Mouse (Mus musculus) heart, postnatal 10 days (tissue): ENCODE measurements around the gene Gdi1. TPM values are rescaled to one million over a fixed set of nuclear protein-coding genes. Genes with fewer than 3 reads are reported as not detected.
A peak's percentile ranks its signal among the peaks of the same experiment; 100 is the strongest.
"Not testable (repeated sequence)": the region's sequence is repeated elsewhere in the genome, so short reads cannot be mapped to it uniquely, and the experiment has no call there.

Source experiments
- DNase-seq, 2 experiments: peaks; one replicate each; pipeline ENCODE4 v3.0.0; 2021
- intact Hi-C: fragments of 180-260 bp; cut with DNase I; formaldehyde crosslinking; loops from one replicate; pipeline ENCODE4 v1.15.1; 2025
- microRNA-seq, 2 experiments: library from miRNA; unstranded; fragments of <30 nt; microRNA quantifications; one replicate each; pipeline ENCODE4 v1.2.0; 2022
- total RNA-seq, 2 experiments: library from RNA; stranded (reverse); gene quantifications; 2 replicates each; pipeline ENCODE4 v1.2.3; 2021

Gene Gdi1
- total RNA-seq, 2 experiments from 2014 or later = 88.1 to 93.0 TPM

DNA sequence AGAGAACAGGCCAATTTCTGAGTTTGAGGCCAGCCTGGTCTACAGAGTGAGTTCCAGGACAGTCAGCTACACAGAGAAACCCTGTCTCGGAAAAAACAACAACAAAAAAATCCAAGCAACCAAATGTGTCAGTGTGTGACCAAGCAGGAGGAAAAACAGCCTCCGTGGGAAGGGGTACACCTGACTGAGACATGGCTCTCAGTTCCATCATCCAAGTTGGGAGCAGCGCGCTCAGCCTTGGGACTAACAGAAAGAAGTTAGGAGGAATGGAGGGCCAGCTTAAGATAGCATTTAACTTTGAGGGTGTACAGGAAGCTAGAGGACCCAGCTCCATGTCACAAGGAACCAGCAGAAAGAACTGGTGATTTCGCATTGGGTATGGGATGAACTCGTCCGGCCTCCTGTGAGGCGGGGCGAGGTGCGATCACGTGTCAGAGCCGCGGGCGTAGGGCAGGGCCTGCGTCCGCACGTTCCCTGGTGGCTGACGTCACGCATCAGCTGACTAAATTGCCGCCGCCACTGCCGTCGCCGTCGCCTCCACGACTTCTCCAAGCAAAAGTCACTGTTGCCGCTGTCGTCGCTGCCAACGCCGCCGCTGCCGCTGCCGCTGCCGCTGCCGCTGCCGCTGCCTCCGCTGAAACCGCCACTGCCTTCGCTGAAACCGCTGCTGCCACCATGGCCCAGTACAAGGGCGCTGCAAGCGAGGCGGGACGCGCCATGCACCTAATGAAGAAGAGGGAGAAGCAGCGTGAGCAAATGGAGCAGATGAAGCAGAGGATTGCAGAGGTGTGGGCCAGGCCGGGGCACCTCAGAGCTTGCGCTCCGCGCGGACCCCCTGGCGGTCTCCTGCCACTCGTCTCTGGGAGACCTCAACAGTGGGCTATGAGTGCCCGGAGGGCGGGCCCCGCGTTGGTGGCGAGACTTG, 8.0 kb downstream of the Gdi1 start, which contains the start of gene Fam50a:
Gene Fam50a (plus strand): TSS at position 494 of the 925 bp plus-strand sequence.
- intact Hi-C loops = loop anchor here (5.0 kb wide), 3 partner anchors 39 to 79 kb away; partner anchors contain the start of genes Fam3a, Ikbkg, Lage3 and Rpl10
- DNase-seq = peak; percentile 88 to 90

DNA sequence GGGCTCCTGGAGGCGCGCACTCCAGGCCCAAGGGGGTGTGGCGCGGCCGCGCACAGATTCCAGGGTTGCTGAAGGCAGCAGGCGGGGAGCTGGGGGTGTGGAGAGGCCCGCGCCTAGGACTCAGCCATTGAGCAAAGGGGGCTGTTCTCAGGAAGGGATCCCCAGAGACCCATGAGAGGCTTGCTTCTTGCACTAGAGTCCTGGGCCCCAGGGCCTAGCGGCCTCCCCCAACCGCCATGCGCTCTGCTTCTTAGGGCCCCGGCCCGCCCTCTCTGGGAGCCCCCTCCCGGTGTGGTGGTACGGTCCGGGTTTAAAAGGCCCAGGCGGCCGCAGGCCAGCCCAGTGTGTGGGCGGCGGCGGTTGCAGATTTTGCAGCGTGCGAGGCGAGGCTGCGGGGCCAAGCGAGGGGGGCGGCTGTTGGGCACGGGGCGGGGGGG, 23.9 kb downstream of the Gdi1 start, which contains the start of gene Plxna3:
Gene Plxna3 (plus strand): TSS at position 342 of the 437 bp plus-strand sequence.
- DNase-seq = peak; percentile 70 to 73
- intact Hi-C loops = no loop called here

DNA sequence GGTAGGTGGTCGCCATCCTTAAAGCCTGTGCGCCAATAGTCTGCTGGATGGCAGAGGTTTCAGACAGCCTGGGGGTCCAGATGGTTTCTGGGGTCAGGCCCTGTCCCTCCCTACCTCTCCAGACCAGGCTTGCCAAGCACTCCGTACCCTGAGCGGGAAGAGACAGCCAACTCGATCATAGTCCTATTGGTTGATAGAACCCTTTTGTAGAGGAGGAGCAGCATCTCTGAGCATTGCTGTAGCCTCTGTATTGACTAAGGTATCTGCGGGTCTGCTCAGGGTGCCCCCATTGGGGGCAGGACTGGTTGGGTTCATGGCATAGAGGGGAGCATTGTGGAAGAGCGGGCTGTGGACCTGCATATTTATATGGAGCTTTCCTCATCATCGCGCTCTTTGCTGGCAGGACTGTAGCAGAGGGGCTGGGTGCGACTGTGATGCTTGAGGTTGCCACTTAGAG, 24.4 kb downstream of the Gdi1 start:
- no peak for DNase-seq
- intact Hi-C loops = no loop called here

DNA sequence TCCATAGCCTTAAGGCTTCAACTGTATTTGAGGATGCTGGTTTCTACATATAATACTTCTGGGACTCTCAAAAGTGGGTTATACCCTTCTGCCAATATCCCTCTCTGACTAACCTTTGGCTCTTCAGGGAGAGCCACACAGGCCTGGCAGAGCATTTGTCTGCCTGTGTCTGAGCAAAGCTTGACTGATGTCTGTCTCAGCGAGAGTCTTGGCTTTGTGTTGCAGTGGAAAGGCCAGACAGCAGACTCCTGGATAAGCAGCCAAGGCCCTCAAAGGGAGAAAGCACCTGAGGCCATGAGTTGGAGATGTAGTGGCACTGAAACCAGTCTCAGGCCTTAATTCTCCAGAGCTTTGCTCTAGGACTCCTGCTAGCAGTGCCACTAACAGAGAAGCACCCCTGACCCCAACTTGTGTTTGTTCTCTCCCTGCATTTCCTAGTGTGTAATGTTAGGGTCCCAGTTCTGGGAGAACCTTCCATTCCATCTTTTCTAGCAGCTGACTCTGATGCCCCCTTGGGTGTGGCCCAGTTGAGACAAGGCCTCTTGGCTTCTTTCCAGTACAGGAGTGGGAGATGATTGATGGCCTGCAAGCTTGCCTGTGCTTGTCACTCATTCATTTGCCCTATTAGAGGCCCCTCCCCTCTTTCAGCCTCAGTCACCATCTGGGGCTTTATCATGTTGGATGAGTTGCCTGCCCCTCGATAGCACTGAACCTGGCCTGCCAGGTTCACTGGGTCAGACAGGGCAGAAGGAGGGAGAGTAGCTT, 25.6 kb downstream of the Gdi1 start:
- intact Hi-C loops = no loop called here
- DNase-seq = no peak

DNA sequence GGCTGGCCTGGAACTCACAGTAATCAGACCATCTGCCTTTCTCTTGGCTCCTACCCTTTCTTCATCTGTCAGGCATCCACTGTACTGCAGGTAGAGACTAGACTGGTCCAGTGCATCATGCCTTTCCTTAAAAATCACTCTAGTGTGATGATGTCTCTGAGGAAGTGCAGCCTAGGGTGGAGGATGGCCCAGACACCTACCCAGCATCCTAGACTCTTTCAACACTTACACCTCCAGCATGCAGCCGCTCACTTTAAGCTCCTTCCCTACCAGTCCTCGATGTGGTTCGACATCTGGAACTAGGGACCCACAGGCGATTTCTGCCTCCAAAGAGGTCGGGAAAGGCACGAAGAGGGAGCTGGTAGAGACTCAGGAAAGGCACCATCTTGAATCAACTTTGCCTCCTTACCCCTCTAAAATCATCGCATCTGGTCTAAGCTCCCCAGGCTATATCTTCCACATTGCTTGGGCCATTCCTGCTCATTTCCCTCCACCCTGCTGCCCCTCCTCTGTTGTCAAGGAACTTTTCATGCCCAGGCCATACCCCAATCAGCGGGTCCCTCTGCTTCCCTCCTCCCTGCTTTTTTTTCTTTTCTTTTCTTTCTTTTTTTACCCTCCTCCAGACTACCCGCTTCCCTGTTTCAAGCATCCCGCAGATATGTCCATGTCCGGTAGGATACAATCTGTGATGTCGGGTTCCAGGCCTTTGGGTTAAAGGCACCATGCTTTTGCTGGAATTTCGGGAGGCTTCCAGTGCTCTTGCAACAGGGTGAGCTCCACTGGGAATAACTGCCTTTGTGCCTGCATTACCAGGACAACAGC, 48.1 kb downstream of the Gdi1 start:
- intact Hi-C loops = loop anchor here (5.0 kb wide), 1 partner anchor 41 kb away; the partner anchor contains the start of gene Fam50a
- DNase-seq = no peak

DNA sequence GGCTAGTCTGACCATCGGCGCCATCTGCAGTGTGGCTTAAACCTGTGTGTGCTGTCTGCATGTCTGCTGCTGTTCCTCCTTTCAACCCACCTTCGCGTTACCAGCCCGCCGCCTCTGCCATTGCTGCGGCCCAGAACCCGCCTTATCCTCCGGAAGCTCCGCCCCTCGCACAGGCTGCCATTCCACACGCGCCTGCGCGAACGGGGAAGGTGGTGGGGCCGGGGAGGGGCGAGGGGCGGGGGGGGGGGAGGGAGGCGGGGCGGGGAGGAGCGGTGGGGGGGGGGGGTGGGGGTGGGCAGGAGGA, 48.6 kb downstream of the Gdi1 start, which contains the start of gene Lage3:
Gene Lage3 (minus strand): TSS at position 152 of the 304 bp plus-strand sequence.
- DNase-seq = peak; percentile 83 to 87
- intact Hi-C loops = loop anchor here (5.0 kb wide), 1 partner anchor 41 kb away; the partner anchor contains the start of gene Fam50a

DNA sequence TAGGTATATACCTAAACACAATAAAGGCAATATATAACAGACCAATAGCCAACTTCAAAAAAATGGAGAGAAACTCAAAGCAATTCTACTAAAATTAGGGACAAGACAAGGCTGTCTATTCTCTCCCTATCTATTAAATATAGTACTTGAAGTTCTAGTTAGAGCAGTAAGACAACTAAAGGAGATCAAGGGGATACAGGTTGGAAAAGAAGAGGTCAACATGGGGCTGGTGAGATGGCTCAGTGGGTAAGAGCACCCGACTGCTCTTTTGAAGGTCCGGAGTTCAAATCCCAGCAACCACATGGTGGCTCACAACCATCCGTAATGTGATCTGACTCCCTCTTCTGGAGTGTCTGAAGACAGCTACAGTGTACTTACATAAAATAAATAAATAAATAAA, 52.3 kb downstream of the Gdi1 start:
- DNase-seq, intact Hi-C loops: not testable (repeated sequence)

DNA sequence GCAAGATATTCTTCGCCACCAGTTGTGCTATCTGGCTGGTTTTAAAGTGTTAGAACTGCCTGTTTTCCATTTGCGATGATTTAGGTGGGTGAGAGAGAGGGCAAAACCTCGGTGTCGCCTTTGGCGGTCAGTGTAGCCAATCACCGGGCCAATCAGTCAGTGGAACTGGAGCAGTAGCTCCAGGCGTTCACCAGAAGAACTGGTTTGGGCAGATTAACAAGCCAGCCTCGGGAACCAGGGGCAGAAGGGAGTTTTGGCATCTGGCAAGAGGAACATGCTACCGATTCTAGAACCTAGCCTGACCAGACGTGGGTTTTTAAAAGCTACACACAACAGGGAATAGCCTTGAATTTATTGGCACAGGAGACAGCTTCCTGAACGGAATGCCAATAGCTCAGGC, 54.4 kb downstream of the Gdi1 start:
- DNase-seq = no peak
- intact Hi-C loops = no loop called here

Small RNA genes lying within 50 kb of the gene (microRNA-seq; reads per million reads assigned to microRNA genes)
- 0.47 to 0.70 reads per million in 2 experiments for gene Mir7091
- 0 reads per million in 2 experiments for gene Mir7092

Other genes starting within 250 kb of the Gdi1 start
- not detected for gene Opn1mw, start 177.5 kb upstream of the Gdi1 start, total RNA-seq
- 10 to 100 TPM; 32.9 to 34.3 TPM for gene Mecp2, start 169.6 kb upstream of the Gdi1 start, total RNA-seq
- gene Tex28, start 137.2 kb upstream of the Gdi1 start, total RNA-seq = not detected
- gene Tktl1, start 127.7 kb upstream of the Gdi1 start, total RNA-seq = not detected
- 100 to 1,000 TPM; 245 TPM for gene Flna, start 55.2 kb upstream of the Gdi1 start, total RNA-seq
- gene Emd, start 50.3 kb upstream of the Gdi1 start, total RNA-seq = 10 to 100 TPM; 39.7 to 47.5 TPM
- gene Rpl10, start 34.2 kb upstream of the Gdi1 start, total RNA-seq = 100 to 1,000 TPM; 247 to 291 TPM
- 10 to 100 TPM; 40.4 to 44.1 TPM for gene Taz, start 23.1 kb upstream of the Gdi1 start, total RNA-seq
- 10 to 100 TPM; 14.7 to 17.7 TPM for gene Dnase1l1, start 22.7 kb upstream of the Gdi1 start, total RNA-seq
- gene Atp6ap1, start 7.9 kb upstream of the Gdi1 start, total RNA-seq = 100 to 1,000 TPM; 119 to 123 TPM
- 10 to 100 TPM; 29.9 to 33.9 TPM for gene Fam50a, start 8.0 kb downstream of the Gdi1 start, total RNA-seq
- gene Plxna3, start 24.1 kb downstream of the Gdi1 start, total RNA-seq = 1 to 10 TPM; 1.8 to 2.3 TPM
- gene Lage3, start 48.6 kb downstream of the Gdi1 start, total RNA-seq = 10 to 100 TPM; 44.3 to 45.0 TPM
- gene Ubl4a, start 68.2 kb downstream of the Gdi1 start, total RNA-seq = 10 to 100 TPM; 47.1 to 53.3 TPM
- gene Slc10a3, start 68.4 kb downstream of the Gdi1 start, total RNA-seq = 1 to 10 TPM; 7.6 to 7.8 TPM
- gene Fam3a, start 88.3 kb downstream of the Gdi1 start, total RNA-seq = 10 to 100 TPM; 20.7 to 22.7 TPM
- gene Ikbkg, start 88.3 kb downstream of the Gdi1 start, total RNA-seq = 10 to 100 TPM; 45.7 to 48.4 TPM
- gene G6pdx, start 124.2 kb downstream of the Gdi1 start, total RNA-seq = 10 to 100 TPM in 1 of 2 experiments, 1 to 10 TPM in 1; 9.3 to 10.4 TPM
- gene Gm6880, start 176.4 kb downstream of the Gdi1 start, total RNA-seq = not detected